Mouse (Mus musculus): Measurements from ENCODE around the gene Lama2.

DNA sequence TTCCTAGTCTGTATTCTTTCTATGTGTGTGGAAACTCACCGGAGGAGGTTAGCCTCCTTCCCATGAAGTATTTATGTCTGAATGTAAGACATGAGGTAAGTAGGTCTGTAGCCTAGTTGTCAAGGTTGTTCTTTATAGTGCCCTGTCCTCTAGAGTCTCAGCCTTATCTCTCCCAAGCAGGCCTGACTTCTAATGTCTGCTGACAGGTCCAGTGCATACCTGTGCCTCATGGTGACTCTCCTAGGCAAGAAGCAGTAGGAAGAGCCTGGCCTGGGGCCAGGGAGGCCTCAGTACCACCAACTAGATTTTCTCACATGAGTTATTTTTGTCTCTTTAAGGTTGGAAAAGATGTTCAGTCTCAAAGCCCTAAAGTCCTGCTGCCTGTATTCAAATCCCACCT, 483.8 kb downstream of the Lama2 start:
- TF ChIP-seq POLR2A (IDR thresholded peaks at IDR 0.05; ENCODE audit: low read depth, low read length): no peak
- no peak for TF ChIP-seq CTCF (IDR thresholded peaks at IDR 0.05; ENCODE audit: extremely low read depth, insufficient read depth, insufficient read length, insufficient replicate concordance)

Data from spleen, adult 2 months (tissue).